In the genomic region with DNA sequence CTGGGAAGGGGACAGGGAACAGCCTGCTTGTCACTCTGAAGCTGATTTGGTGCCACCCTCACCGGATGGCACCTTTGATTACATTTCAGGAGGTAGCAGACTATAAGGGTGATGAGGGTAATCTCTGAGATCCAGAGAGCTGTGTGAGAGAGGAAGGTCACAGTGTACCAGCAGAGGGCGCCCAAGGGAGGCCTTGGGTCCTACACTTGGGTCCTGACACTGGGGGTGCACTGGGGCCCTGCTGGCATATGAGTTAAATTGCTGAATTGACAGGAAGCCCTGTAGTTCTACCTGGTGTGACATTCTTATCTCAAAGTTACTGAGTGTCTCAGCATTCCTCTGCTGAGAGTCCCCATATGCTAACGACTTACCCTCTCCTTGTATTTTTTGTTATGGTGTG, we compare ENCODE assay signal across 9 mouse cellular contexts. TPM values are rescaled to one million over a fixed set of nuclear protein-coding genes. Genes with fewer than 3 reads are reported as not detected.
DNase-seq lines count a peak whose midpoint lies in the region; ATAC-seq and TF ChIP-seq lines count a peak whose summit lies in the region.
"Had no signal": no experiment of that assay in that cellular context is flagged by ENCODE, and none has a peak within 500 bp of the region (broad histone marks: within the 10 kb centered on the region; RNA-seq: fewer than 3 reads in every experiment).

No protein-coding gene starts in this region.

- no peaks in the 10 kb centered on the region for H3K27me3 ChIP-seq in forebrain, postnatal 0 days (ENCODE audit: insufficient read depth, low read length)
- H3K27me3 ChIP-seq in forebrain, embryonic 12.5 days: no peaks in the 10 kb centered on the region
- no peaks in the 10 kb centered on the region for H3K27me3 ChIP-seq in C2C12 (ENCODE audit: control insufficient read depth, insufficient read depth, insufficient read length)
- no peaks in the 10 kb centered on the region for H3K27me3 ChIP-seq in embryonic facial prominence, embryonic 10.5 days (replicated peaks; ENCODE audit: low read depth, poor library complexity, severe bottlenecking)
- no peaks in the 10 kb centered on the region for H3K27me3 ChIP-seq in intestine, embryonic 16.5 days (replicated peaks; ENCODE audit: control insufficient read depth, insufficient read depth, low read length)

- no peaks in the 10 kb centered on the region for H3K79me2 ChIP-seq in C2C12 (ENCODE audit: control insufficient read depth, insufficient read depth)

- 65% methylated on average over 3 of the region's 3 CpGs for WGBS in forebrain, postnatal 0 days
- WGBS in forebrain, embryonic 12.5 days: 64% methylated on average over 3 of the region's 3 CpGs
- 64% methylated on average over 3 of the region's 3 CpGs for WGBS in embryonic facial prominence, embryonic 10.5 days
- 50% methylated on average over 3 of the region's 3 CpGs for WGBS in intestine, embryonic 16.5 days

- no peaks in the 10 kb centered on the region for H3K4me1 ChIP-seq in forebrain, postnatal 0 days (ENCODE audit: insufficient read depth)
- H3K4me1 ChIP-seq in forebrain, embryonic 12.5 days: 0 out of 2 replicates have a peak, but pooled peaks cover 2% of the 10 kb centered on the region
- peaks cover 20% of the 10 kb centered on the region for H3K4me1 ChIP-seq in embryonic facial prominence, embryonic 10.5 days
- H3K4me1 ChIP-seq in intestine, embryonic 16.5 days (ENCODE audit: control insufficient read depth, insufficient read depth, low read length): no peaks in the 10 kb centered on the region

- H3K4me3 ChIP-seq in forebrain, postnatal 0 days (ENCODE audit: low read depth, low read length): no peak overlapping the region
- H3K4me3 ChIP-seq in forebrain, embryonic 12.5 days (replicated peaks): no peak overlapping the region
- H3K4me3 ChIP-seq in C2C12 (ENCODE audit: insufficient read depth, poor library complexity, severe bottlenecking): no peak overlapping the region
- H3K4me3 ChIP-seq in embryonic facial prominence, embryonic 10.5 days: no peak overlapping the region
- H3K4me3 ChIP-seq in intestine, embryonic 16.5 days (ENCODE audit: low read length): no peak overlapping the region

- TF ChIP-seq CTCF in forebrain, postnatal 0 days (IDR thresholded peaks at IDR 0.05; ENCODE audit: low read depth): peak; percentile 72
- peak; percentile 55 for TF ChIP-seq CTCF in C2C12 (IDR thresholded peaks at IDR 0.05; ENCODE audit: control insufficient read depth, insufficient read depth, insufficient read length)

- ATAC-seq in forebrain, postnatal 0 days: no peak
- no peak for ATAC-seq in forebrain, embryonic 12.5 days (ENCODE audit: low FRiP score)
- ATAC-seq in intestine, embryonic 16.5 days: 0 out of 2 replicates have a peak, but pooled peaks have one; percentile 42

- peak; percentile 46 for DNase-seq in forebrain, postnatal 0 days
- DNase-seq in adrenal gland, postnatal 4 days (ENCODE audit: low spot score in 2 of 2): peak; percentile 28 to 39
- DNase-seq in embryonic facial prominence, embryonic 10.5 days (ENCODE audit: low spot score): peak; percentile 72
- peak; percentile 52 to 57 for DNase-seq in lung, adult 18-20 months
- DNase-seq in spleen, adult 12 weeks (ENCODE audit: low spot score): peak; percentile 31

- no peaks in the 10 kb centered on the region for H3K79me3 ChIP-seq in C2C12 (ENCODE audit: low read depth)

- no peak overlapping the region for H3ac ChIP-seq in C2C12 (ENCODE audit: control insufficient read depth, insufficient read length, low read depth)

- H3K9ac ChIP-seq in forebrain, postnatal 0 days: no peak overlapping the region
- no peak overlapping the region for H3K9ac ChIP-seq in forebrain, embryonic 12.5 days
- H3K9ac ChIP-seq in intestine, embryonic 16.5 days (ENCODE audit: low read depth, low read length): no peak overlapping the region

- no peak overlapping the region for H3K4me2 ChIP-seq in forebrain, postnatal 0 days (ENCODE audit: low read depth)
- H3K4me2 ChIP-seq in forebrain, embryonic 12.5 days: no peak overlapping the region
- H3K4me2 ChIP-seq in intestine, embryonic 16.5 days (ENCODE audit: low read depth, low read length): no peak overlapping the region

- H3K27ac ChIP-seq in forebrain, postnatal 0 days (ENCODE audit: low read depth, low read length): no peak overlapping the region
- no peak overlapping the region for H3K27ac ChIP-seq in forebrain, embryonic 12.5 days
- no peak overlapping the region for H3K27ac ChIP-seq in embryonic facial prominence, embryonic 10.5 days (replicated peaks)
- H3K27ac ChIP-seq in intestine, embryonic 16.5 days (ENCODE audit: low read length): no peak overlapping the region

- H3K9me3 ChIP-seq in forebrain, postnatal 0 days (ENCODE audit: low read length): no peaks in the 10 kb centered on the region
- H3K9me3 ChIP-seq in forebrain, embryonic 12.5 days: no peaks in the 10 kb centered on the region
- H3K9me3 ChIP-seq in embryonic facial prominence, embryonic 10.5 days: no peaks in the 10 kb centered on the region
- no peaks in the 10 kb centered on the region for H3K9me3 ChIP-seq in intestine, embryonic 16.5 days (ENCODE audit: control insufficient read depth, low read length)

- H3K36me3 ChIP-seq in forebrain, postnatal 0 days (ENCODE audit: insufficient read depth): peaks cover 45% of the 10 kb centered on the region
- H3K36me3 ChIP-seq in forebrain, embryonic 12.5 days (replicated peaks): peaks cover 26% of the 10 kb centered on the region
- H3K36me3 ChIP-seq in C2C12 (ENCODE audit: control insufficient read depth, insufficient read depth): peaks cover 53% of the 10 kb centered on the region
- peaks cover 79% of the 10 kb centered on the region for H3K36me3 ChIP-seq in embryonic facial prominence, embryonic 10.5 days (replicated peaks)
- no peaks in the 10 kb centered on the region for H3K36me3 ChIP-seq in intestine, embryonic 16.5 days (ENCODE audit: control insufficient read depth, insufficient read depth, low read length)

TF ChIP-seq in C2C12, 6 proteins besides CTCF, POLR2A, EP300 and RAD21:
- TF ChIP-seq USF1 (IDR thresholded peaks at IDR 0.05; ENCODE audit: low read depth): no peak
- TF ChIP-seq MYOD1 (IDR thresholded peaks at IDR 0.05; ENCODE audit: control insufficient read depth, insufficient read length, low read depth): no peak
- no peak for TF ChIP-seq FOSL1 (IDR thresholded peaks at IDR 0.05; ENCODE audit: insufficient read depth, low read length, poor library complexity, severe bottlenecking)
- no peak for TF ChIP-seq CEBPB (IDR thresholded peaks at IDR 0.05; ENCODE audit: low read depth)
- no peak for TF ChIP-seq MYOG (IDR thresholded peaks at IDR 0.05; ENCODE audit: control insufficient read depth, extremely low read depth, insufficient read length)
- no peak for TF ChIP-seq MAX (IDR thresholded peaks at IDR 0.05)
TF ChIP-seq in C2C12: peak in this region for 0.

RNA-seq across cellular contexts. Expression of a gene that starts 31.1 kb away (rescaled TPM):
- 1.00 and 5.1 TPM in 2 replicates for total RNA-seq in forebrain, postnatal 0 days (2014; rRNA removed)
- 1.1 and 2.7 TPM in 2 replicates for polyA plus RNA-seq in forebrain, postnatal 0 days (2015; fragmentation: Nextera tagmentation; extraction: Ambion mirVana)
- polyA plus RNA-seq in forebrain, embryonic 12.5 days (2016; fragmentation: Nextera tagmentation; extraction: Ambion mirVana): 0.94 and 1.4 TPM in 2 replicates
- polyA plus RNA-seq in C2C12 (2012; fragmentation: generic; extraction: Trizol): 2.5 TPM
- total RNA-seq in adrenal gland, postnatal 4 days (2021): 1 to 10 TPM; 3.8 to 5.3 TPM
- 2.1 and 2.6 TPM in 2 replicates for polyA plus RNA-seq in embryonic facial prominence, embryonic 10.5 days (2016; fragmentation: Nextera tagmentation; extraction: Ambion mirVana)
- polyA plus RNA-seq in intestine, embryonic 16.5 days (2015; fragmentation: Nextera tagmentation; extraction: Ambion mirVana): 0.65 and 0.95 TPM in 2 replicates
- total RNA-seq: layer of hippocampus, postnatal 25 days had no signal
